Mouse (Mus musculus): ENCODE data around the gene Arnt.
"Not testable (repeated sequence)": the region's sequence is repeated elsewhere in the genome, so short reads cannot be mapped to it uniquely, and the experiment has no call there.

Gene Arnt

DNA sequence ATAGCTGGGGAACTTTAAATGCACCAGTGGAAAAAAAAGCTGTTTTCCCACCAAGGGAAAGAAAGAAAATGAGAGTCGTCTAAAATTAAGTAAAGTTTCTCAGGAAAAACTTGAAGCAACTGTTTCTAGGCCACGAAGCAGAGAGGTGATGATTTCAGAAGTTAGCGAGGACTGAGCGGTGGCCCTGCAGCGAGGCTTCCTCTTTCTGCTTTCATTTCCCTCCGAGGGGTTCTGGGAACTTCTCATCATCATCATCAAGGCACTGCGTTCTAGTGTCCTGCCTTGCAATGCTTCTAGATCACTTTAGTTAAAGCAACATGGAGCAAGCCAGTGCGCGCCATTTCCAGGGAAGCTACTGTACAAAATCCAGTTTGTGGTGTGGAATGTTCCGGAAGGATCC lies 87.0 kb downstream of the Arnt start:
- in situ Hi-C loops (cut with MboI; ENCODE audit: unreplicated experiment in 2 of 2) = loop anchor here (5.0 to 25.0 kb wide), 4 partner anchors 64 to 534 kb away; partner anchors contain the start of genes Ensa (in 1 of the 2), Golph3l (in 1 of the 2) and Vps45 (in 1 of the 2)

DNA sequence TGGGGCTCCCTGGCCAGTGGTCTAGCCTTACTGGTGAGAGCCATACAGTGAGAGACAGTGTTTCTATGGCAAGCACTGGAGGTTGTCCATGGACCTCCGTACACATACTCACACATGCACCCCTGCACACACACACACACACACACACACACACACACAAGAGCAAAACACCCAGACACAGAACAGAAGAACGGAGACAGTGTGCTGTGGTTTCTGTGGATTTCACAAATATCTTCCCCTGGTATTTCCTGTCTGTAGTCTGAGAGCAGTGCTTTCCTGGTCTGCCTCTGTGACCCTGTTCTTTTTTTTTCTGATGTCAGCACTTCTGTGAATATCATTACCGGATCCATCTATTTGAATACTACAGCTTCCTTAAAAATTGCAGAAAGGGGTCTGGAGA lies 89.5 kb downstream of the Arnt start:
- in situ Hi-C loops (cut with MboI; ENCODE audit: unreplicated experiment in 2 of 2) = loop anchor here (5.0 to 25.0 kb wide), 4 partner anchors 61 to 531 kb away; partner anchors contain the start of genes Ensa (in 1 of the 2), Golph3l (in 1 of the 2) and Vps45 (in 1 of the 2)

DNA sequence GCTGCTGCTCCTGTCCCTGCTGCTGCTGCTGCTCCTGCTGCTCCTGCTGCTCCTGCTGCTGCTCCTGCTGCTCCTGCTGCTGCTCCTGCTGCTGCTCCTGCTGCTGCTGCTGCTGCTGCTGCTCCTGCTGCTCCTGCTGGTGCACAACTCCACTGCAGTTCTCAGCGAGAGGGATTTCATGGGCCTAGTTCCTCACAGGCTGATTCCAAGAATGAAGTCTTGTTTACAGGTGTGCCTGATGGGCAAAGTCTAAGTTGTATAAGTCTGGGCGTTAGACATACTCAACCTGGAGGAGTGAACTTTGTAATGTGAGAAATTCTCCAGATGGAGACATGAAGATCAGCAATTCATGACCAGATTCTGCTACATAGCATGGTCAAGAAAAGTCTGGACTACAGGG lies 90.5 kb downstream of the Arnt start:
- in situ Hi-C loops (cut with MboI; ENCODE audit: unreplicated experiment in 2 of 2) = loop anchor here (5.0 to 25.0 kb wide), 4 partner anchors 60 to 530 kb away; partner anchors contain the start of genes Ensa (in 1 of the 2), Golph3l (in 1 of the 2) and Vps45 (in 1 of the 2)

DNA sequence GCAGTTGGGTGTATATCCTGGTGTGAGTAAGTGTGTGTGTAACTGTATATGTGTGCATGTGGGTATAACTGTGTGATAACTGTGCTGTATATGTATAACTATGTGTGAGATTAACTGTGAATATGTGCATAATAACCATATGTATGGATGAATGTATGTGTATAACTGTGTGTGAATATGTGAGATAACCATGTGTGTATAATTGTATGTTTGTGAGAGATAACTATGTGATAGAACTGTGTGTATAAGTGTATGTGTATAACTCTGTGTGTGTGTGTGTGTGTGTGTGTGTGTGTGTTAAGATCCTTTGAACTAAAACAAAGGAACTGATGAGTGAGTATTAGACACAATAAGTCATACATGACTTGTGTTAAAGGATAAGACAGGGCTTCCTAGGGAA lies 91.9 kb downstream of the Arnt start:
- in situ Hi-C loops (cut with MboI; ENCODE audit: unreplicated experiment in 2 of 2) = loop anchor here (10.0 kb wide), 2 partner anchors 59 to 529 kb away; partner anchors contain the start of genes Golph3l (in 1 of the 2) and Vps45 (in 1 of the 2)

DNA sequence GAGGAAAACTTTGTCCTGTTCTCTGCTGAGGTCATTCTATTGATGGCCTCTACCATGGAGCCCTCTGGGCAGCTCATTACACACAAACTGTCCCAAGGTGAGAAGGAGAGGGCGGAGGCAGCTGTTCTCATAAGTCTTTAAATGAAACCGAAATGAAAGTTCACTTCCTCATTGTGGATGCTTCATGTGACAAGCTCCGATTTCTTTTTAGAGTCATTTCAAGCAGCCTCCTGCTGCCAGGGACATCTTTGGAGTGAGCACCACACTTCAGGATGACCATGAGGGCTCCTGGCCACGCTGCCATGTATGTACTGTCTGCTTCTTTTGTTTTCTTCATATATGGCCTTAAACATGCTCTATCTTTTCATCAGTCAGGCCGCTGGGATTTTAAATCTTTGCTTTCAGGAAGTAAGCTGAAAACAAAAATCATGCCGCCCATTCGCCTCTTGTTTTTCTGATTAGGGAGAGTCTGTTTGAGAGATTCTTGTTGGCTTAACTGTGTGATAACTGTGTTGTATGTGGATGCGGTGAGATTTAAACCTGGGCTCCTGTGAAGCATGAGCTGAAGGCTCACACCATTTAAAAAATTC lies 92.5 kb downstream of the Arnt start, which contains the start of gene Ctss:
Gene Ctss, plus strand, starts transcription at position 165 of the 590 bp plus-strand sequence.
- in situ Hi-C loops (cut with MboI; ENCODE audit: unreplicated experiment in 2 of 2) = loop anchor here (10.0 kb wide), 2 partner anchors 58 to 528 kb away; partner anchors contain the start of genes Golph3l (in 1 of the 2) and Vps45 (in 1 of the 2)

DNA sequence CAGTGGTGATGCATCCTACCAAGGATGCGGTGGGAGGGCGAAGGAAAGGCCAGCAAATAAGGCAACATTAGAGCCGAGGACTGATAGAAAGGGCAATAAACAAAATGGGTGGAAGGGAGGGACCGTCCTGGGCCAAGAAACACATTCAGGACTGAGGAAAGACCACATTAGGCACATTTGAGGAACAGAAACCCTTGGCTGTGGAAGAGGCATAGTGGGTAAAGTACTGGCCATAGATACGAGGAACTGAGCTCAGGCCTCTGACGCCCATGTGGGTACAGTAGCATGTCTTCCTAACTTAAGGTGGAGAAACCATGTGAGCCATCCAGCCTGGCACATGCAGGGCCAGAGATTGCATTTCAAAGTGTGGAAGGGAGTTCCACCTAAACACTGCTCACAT lies 95.6 kb downstream of the Arnt start:
- in situ Hi-C loops (cut with MboI; ENCODE audit: unreplicated experiment in 2 of 2) = loop anchor here (10.0 kb wide), 2 partner anchors 55 to 525 kb away; partner anchors contain the start of genes Golph3l (in 1 of the 2) and Vps45 (in 1 of the 2)

DNA sequence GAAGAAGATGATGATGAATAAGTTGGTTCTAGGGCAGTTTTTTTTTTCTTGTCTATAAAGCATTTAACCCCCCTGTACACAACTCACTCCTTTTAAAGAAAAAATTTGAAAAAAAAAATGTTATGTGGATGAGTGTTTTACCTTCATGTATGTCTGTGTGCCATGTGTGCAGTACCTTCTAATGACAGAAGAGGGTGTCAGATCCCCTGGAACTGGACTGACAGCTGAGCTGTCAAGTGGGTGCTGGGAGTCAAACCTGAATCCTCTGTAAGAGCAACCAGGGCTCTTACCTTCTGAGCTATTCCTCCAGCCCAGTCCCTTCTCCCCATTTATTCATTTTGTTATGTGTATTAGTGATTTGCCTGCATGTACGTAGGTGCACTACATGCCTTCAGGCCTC lies 96.8 kb downstream of the Arnt start:
- in situ Hi-C loops (cut with MboI; ENCODE audit: unreplicated experiment in 2 of 2) = no loop called here

DNA sequence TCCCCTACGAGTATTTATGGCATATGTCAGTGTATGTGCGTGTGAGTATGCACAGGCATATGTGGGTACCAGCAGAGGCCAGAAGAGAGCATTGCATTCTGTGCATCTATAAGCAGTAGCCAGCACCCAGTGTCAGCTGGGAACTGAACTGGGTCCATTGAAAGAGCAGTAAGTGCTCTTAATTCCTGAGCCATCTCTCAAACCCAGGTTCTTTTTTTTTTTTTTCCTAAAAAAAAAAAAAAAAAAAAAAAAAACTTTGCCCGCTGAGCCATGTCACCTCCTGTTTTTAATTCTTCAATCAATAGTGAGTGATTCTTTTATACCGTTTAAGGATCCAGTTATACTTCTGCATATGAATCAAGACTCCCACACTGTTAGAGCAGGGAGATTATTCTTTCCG lies 99.2 kb downstream of the Arnt start:
- in situ Hi-C loops (cut with MboI; ENCODE audit: unreplicated experiment in 2 of 2) = no loop called here

DNA sequence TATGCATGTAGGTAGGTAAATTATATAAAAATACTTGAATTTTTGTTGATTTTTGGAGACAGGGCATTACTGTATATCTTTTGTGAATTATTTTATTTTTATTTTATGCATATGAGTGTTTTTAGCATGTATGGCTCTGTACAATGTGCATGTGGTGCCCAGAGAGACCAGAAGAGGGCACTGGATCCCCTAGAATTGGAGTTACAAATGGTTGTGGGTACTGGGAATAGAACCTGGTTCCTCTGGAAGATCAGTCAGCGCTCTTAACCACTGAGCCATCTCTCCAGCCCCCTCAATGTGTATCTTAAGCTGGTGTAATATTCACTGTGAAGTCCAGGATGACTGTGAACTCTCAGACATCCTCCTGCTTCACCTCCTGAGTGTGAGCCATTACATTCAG lies 100.7 kb downstream of the Arnt start:
- in situ Hi-C loops (cut with MboI; ENCODE audit: unreplicated experiment in 2 of 2) = no loop called here

DNA sequence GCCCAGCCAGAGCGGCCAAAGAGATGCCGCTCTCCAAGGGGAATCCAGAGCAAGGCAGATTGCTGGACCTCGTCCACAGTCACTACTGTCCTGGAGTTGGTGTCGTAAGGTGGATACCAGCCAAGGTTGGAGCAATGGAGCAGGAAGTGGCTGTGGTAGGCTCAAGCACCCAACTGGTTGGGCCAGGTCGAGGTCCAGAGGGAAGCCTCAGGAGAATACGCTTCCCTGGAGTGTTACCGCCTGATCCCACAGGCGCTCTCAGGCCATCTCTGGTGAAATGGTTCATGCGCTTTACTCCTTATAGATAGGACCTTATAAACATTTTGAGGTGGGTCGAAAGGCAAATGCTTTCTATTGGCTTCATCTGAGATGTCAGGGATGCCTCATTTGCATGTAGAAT lies 104.7 kb downstream of the Arnt start:
- in situ Hi-C loops (cut with MboI; ENCODE audit: unreplicated experiment in 2 of 2) = no loop called here

DNA sequence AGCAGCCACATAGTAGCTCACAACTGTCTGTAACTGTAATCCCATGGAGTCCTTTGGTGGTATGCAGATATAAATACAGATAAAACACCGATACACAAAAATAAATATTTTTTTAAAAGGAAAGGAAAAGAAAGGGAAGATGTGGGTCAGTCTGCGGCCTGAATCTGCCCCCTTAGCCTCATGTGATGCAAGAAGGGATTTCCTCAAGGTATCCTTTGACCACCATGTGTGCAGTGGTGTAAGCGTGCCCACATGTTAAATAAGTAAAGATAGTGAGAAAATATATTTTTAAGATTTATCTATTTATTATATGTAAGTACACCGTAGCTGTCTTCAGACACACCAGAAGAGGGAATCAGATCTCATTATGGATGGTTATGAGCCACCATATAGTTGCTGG lies 105.6 kb downstream of the Arnt start:
- in situ Hi-C loops (cut with MboI; ENCODE audit: unreplicated experiment in 2 of 2) = no loop called here

DNA sequence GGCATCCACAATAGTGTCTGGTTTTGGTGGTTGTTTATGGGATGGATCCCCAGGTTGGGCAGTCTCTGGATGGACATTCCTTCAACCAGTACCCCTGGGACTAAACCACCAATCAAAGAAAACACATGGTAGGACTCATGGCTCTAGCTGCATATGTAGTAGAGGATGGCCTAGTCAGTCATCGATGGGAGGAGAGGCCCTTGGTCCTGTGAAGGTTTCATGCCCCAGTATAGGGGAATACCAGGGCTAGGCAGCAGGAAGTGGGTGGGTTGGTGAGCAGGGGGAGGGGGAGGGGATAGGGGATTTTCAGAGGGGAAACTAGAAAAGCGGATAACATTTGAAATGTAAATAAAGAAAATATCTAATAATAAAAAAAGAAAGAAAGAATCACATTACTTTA lies 107.0 kb downstream of the Arnt start:
- in situ Hi-C loops (cut with MboI; ENCODE audit: unreplicated experiment in 2 of 2) = not testable (repeated sequence)

DNA sequence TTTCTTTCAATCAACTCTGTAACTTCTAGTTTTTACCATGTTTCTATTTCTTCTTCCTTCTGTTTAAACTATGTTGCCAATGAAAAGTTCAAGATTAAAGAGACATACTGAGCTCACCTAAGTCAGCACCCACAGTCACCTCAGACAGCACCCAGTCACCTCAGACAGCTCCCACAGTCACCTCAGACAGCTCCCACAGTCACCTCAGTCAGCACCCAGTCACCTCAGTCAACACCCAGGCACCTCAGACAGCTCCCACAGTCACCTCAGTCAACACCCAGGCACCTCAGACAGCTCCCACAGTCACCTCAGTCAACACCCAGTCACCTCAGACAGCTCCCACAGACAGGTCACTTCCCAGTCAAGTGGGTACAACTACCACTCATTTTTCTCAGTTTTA lies 108.0 kb downstream of the Arnt start:
- in situ Hi-C loops (cut with MboI; ENCODE audit: unreplicated experiment in 2 of 2) = no loop called here

DNA sequence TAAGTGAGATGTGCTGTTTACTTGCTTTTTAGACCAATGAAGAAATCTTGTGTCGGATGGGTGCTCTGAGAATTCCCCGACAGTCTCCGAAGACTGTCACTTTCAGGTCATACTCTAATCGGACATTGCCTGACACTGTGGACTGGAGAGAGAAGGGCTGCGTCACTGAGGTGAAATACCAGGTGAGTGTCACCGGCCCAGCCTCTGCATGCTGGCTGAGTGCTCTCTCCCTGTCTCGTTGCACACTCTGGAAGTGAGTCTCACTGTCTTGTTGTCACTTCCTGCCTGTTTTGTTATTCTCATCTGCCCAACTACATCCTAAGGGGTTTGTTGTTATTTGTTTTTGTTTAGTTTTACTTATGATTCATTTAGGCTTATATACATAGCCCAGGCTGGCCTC lies 108.8 kb downstream of the Arnt start:
- in situ Hi-C loops (cut with MboI; ENCODE audit: unreplicated experiment in 2 of 2) = no loop called here

Data from v-Abl transformed pro-B cells (cell line).